Mouse (Mus musculus): ENCODE measurements around the gene Gm3486. TPM values are rescaled to one million over a fixed set of nuclear protein-coding genes. Genes with fewer than 3 reads are reported as not detected.
"Not testable (repeated sequence)": the region's sequence is repeated elsewhere in the genome, so short reads cannot be mapped to it uniquely, and the experiment has no call there.

Gm3486 gene
- polyA plus RNA-seq (2012; rRNA removed), result not detected in 2 replicates

GRCm38 (mm10) chr14:41489385-41489784 is at the start of gene Gm3486:
Gm3486 (minus strand) TSS chr14:41489485.
- not testable (repeated sequence) for DNase-seq (ENCODE audit: extremely low spot score in 1 of 2, low spot score in 1 of 2)

- not testable (repeated sequence) for DNase-seq (ENCODE audit: extremely low spot score in 1 of 2, low spot score in 1 of 2)
Measured at GRCm38 (mm10) chr14:41524695-41525094, 35.4 kb upstream of the Gm3486 start.

- DNase-seq (ENCODE audit: extremely low spot score in 1 of 2, low spot score in 1 of 2), result not testable (repeated sequence)
Measured at GRCm38 (mm10) chr14:41520683-41521082, 31.4 kb upstream of the Gm3486 start.

- not testable (repeated sequence) for DNase-seq (ENCODE audit: extremely low spot score in 1 of 2, low spot score in 1 of 2)
Measured at GRCm38 (mm10) chr14:41453418-41453817, 35.9 kb downstream of the Gm3486 start, which contains the start of gene Gm7954. Gm7954 (minus strand) TSS chr14:41453518.

Other genes with a start within 250 kb of the Gm3486 start
- 0.06 TPM in 1 of 2 replicates, not detected in the other for gene Gm2832, start 210.7 kb downstream of the Gm3486 start, polyA plus RNA-seq (2012; rRNA removed)
- gene Gm5798, start 140.9 kb downstream of the Gm3486 start, polyA plus RNA-seq (2012; rRNA removed), result not detected in 2 replicates
- not detected in 2 replicates for gene Gm7945, start 103.1 kb downstream of the Gm3486 start, polyA plus RNA-seq (2012; rRNA removed)
- gene Gm6482, start 81.2 kb downstream of the Gm3486 start, polyA plus RNA-seq (2012; rRNA removed), result not detected in 2 replicates
- gene Gm7954, start 36.0 kb downstream of the Gm3486 start, polyA plus RNA-seq (2012; rRNA removed), result not detected in 2 replicates
- gene Gm7970, start 66.1 kb upstream of the Gm3486 start, polyA plus RNA-seq (2012; rRNA removed), result not detected in 2 replicates
- gene 1700049E17Rik2, start 83.7 kb upstream of the Gm3486 start, polyA plus RNA-seq (2012; rRNA removed), result not detected in 2 replicates
- not detected in 2 replicates for gene Gm3072, start 135.1 kb upstream of the Gm3486 start, polyA plus RNA-seq (2012; rRNA removed)
- gene Gm3676, start 157.0 kb upstream of the Gm3486 start, polyA plus RNA-seq (2012; rRNA removed), result not detected in 2 replicates
- gene Gm8068, start 212.4 kb upstream of the Gm3486 start, polyA plus RNA-seq (2012; rRNA removed), result not detected in 2 replicates